Mouse (Mus musculus) kidney, embryonic 14.5 days (tissue): Measurements from ENCODE around the gene Camta2. TPM values are rescaled to one million over a fixed set of nuclear protein-coding genes. Genes with fewer than 3 reads are reported as not detected.

Experiments
- ATAC-seq: fragments of 200-750 bp; cut with Nextera tagmentation; 2 replicates; pipeline ENCODE4 v1.8.0; 2017; ENCODE audit warnings: moderate number of reproducible peaks, mild to moderate bottlenecking, moderate TSS enrichment, moderate library complexity; ENCODE audit not compliant: low FRiP score, low TSS enrichment
- H3K27ac ChIP-seq: fragments of 300-500 bp; sonication (generic); 2 replicates; pipeline ENCODE4 v1.5.1; 2014; ENCODE audit warnings: low read depth, mild to moderate bottlenecking, low read length, moderate library complexity, mixed read lengths
- H3K27me3 ChIP-seq: fragments of 300-500 bp; sonication (generic); 2 replicates; pipeline ENCODE4 v1.6.1; 2014; ENCODE audit warnings: mild to moderate bottlenecking, low read length; ENCODE audit not compliant: control insufficient read depth, insufficient read depth
- H3K36me3 ChIP-seq: fragments of 300-500 bp; sonication (generic); 2 replicates; pipeline ENCODE4 v1.6.1; 2014; ENCODE audit warnings: low read length, mixed read lengths; ENCODE audit not compliant: control insufficient read depth, insufficient read depth
- H3K4me1 ChIP-seq: fragments of 300-500 bp; sonication (generic); 2 replicates; pipeline ENCODE4 v1.6.1; 2014; ENCODE audit warnings: low read length, mixed read lengths; ENCODE audit not compliant: control insufficient read depth, insufficient read depth
- H3K4me2 ChIP-seq: fragments of 300-500 bp; sonication (generic); replicated peaks from 2 replicates; pipeline ENCODE4 v1.6.1; 2014; ENCODE audit warnings: low read depth, mild to moderate bottlenecking, low read length
- H3K4me3 ChIP-seq: fragments of 300-500 bp; sonication (generic); 2 replicates; pipeline ENCODE4 v1.5.1; 2014; ENCODE audit warnings: mild to moderate bottlenecking, low read length
- H3K9ac ChIP-seq: fragments of 300-500 bp; sonication (generic); 2 replicates; pipeline ENCODE4 v1.6.1; 2014; ENCODE audit warnings: low read depth, mild to moderate bottlenecking, low read length, moderate library complexity
- H3K9me3 ChIP-seq: fragments of 300-500 bp; sonication (generic); 2 replicates; pipeline ENCODE4 v1.6.1; 2016; ENCODE audit warnings: low read length; ENCODE audit not compliant: control insufficient read depth
- WGBS: fragments of 180-500 bp; shearing (Covaris S2); extraction: QIAGEN DNeasy Blood & Tissue Kit; methylation state at CpG from one replicate; pipeline ENCODE4 v1.1.7; 2014; 5-methylcytosine and 5-hydroxymethylcytosine counted together
- polyA plus RNA-seq: library from polyadenylated mRNA; unstranded; fragments of >200 nt; fragmentation: Nextera tagmentation; extraction: Ambion mirVana; gene quantifications from 2 replicates; pipeline ENCODE4 v1.2.1, GENCODE M21; 2014

Camta2 gene
- polyA plus RNA-seq, 1 experiment from 2014 or later, result 16.1 TPM

DNA sequence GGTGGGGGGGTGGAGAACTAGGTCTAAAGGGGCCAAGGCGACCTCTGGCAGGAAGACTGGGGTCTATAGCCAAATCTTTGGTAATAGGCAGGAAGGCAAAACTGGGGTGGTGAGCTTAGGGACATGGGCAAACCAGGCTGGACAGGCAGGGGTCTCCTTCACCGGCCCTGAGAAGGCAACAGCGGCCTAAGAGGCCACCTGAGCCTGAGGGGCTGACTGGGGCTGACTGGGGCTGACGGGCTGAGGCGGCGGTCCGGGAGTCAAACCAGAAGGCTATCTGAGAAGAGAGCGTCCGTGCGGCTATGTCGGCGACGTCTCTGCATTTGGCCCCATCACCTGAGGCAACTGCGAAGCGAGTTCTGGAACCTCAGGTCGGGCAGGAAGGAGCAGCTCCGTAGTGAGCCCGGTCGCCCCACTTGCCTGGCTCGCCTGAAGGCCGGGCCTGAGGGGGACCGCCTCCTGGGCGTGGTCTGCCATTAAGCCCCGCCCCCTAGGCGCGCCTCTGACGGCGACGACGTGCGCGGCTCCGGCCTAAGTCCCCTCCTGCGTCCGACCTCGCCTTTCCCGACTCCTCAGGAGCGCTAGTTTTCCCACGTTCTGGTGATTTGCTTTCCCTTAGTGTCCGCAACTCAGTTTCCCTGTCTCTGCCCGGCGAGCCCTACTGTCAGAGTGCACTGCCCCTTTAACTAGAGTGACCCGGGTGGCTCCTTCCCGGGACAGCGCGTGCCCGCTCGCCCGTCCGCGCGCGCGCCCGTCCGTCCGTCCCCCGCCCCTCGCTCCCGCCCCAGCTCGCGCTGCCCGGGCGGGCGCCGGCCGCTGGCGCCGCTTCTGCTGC is 12.0 kb upstream of the Camta2 start, which contains the start of the genes Inca1 and Kif1c:
TSS of gene Inca1 (minus strand) at position 434 of the 835 bp plus-strand sequence.
TSS of gene Kif1c (plus strand) at position 827 of the 835 bp plus-strand sequence.
- Histone ChIP-seq H3K27me3 (no peaks in the 10 kb centered on the region), H3K4me2 (peak within 1 kb of the TSS; percentile 66), H3K9ac (peak within 1 kb of the TSS; percentile 92), H3K4me1 (peaks cover 16% of the 10 kb centered on the region), H3K36me3 (peaks cover 17% of the 10 kb centered on the region; the same call in 1 of the 2 replicates), H3K27ac (peak within 1 kb of the TSS; percentile 95), H3K9me3 (no peaks in the 10 kb centered on the region), H3K4me3 (peak within 1 kb of the TSS; percentile 93)
- ATAC-seq, result peak; percentile 95
- WGBS, result under 1% methylated on average over 64 of the region's 69 CpGs

- no peak overlapping the region for H3K4me3 ChIP-seq
- peaks cover 8% of the 10 kb centered on the region; the same call in 1 of the 2 replicates for H3K36me3 ChIP-seq
- no peak overlapping the region for H3K4me2 ChIP-seq
- no peaks in the 10 kb centered on the region for H3K9me3 ChIP-seq
- H3K9ac ChIP-seq, result no peak overlapping the region
- no peaks in the 10 kb centered on the region for H3K27me3 ChIP-seq
- no peak overlapping the region for H3K27ac ChIP-seq
- peaks cover 16% of the 10 kb centered on the region for H3K4me1 ChIP-seq
- ATAC-seq, result no peak
- WGBS, result 74% methylated on average over 2 of the region's 2 CpGs
Observed at GRCm38 (mm10) chr11:70699051-70699450, 11.1 kb upstream of the Camta2 start.

- no peaks in the 10 kb centered on the region for H3K9me3 ChIP-seq
- H3K4me1 ChIP-seq, result peaks cover 12% of the 10 kb centered on the region
- WGBS, result 76% methylated on average over 3 of the region's 3 CpGs
- no peak overlapping the region for H3K27ac ChIP-seq
- no peak overlapping the region for H3K9ac ChIP-seq
- no peak for ATAC-seq
- no peaks in the 10 kb centered on the region for H3K27me3 ChIP-seq
- no peaks in the 10 kb centered on the region for H3K36me3 ChIP-seq
- H3K4me2 ChIP-seq, result no peak overlapping the region
- no peak overlapping the region for H3K4me3 ChIP-seq
Observed at GRCm38 (mm10) chr11:70697376-70697775, 9.5 kb upstream of the Camta2 start.

DNA sequence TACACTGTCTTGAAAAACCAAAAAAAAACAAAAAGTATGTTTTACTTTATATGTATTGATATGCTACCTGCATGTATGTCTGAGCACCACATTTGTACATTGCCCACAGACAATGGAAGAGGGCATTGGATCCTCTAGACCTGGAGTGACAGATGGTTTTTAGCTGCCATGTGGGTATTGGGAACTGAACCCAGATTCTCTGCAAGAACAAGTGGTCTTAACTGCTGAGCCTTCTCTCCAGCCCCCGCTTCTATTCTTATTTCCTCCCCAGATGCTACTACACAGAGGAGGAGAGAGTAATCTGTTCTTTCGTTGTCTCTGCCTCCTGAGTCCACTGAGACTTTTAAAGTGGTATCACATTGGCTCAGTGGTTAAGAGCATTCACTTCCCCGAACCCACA is 5.6 kb upstream of the Camta2 start:
- no peak for ATAC-seq
- Histone ChIP-seq H3K36me3 (no peaks in the 10 kb centered on the region), H3K4me2 (no peak overlapping the region), H3K4me3 (no peak overlapping the region), H3K27me3 (no peaks in the 10 kb centered on the region), H3K9me3 (no peaks in the 10 kb centered on the region), H3K27ac (no peak overlapping the region), H3K4me1 (peaks cover 4% of the 10 kb centered on the region; the same call in 1 of the 2 replicates), H3K9ac (no peak overlapping the region)
- 81% methylated on average over 3 of the region's 3 CpGs for WGBS

DNA sequence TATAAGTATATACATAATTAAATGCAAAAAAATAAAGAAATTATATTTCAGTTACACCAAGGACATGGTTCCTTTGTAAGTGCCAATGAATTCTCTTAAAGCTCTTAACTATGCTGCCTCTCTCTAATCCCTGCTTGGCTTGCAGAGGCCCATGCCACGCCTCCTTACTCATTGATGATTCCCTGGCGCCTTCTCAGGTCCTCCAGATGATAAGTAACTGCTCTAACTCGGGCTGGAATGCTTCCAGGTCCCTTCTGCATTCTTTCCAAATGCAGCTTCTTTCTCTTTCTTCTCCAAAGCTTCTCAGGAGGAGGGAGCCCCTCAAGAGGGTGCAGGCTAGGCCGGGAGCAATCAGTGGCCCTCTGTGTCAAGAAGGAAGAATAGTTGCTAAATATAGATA is 1.7 kb upstream of the Camta2 start:
- Histone ChIP-seq H3K27ac (no peak overlapping the region), H3K4me2 (no peak overlapping the region), H3K9ac (no peak overlapping the region), H3K9me3 (no peaks in the 10 kb centered on the region), H3K27me3 (no peaks in the 10 kb centered on the region), H3K36me3 (peaks cover 10% of the 10 kb centered on the region), H3K4me1 (peaks cover 7% of the 10 kb centered on the region; the same call in 1 of the 2 replicates), H3K4me3 (no peak overlapping the region)
- 66% methylated on average over 4 of the region's 4 CpGs for WGBS
- ATAC-seq, result no peak

- Histone ChIP-seq H3K9ac (peak overlapping the region; percentile 82), H3K4me3 (peak overlapping the region; percentile 83), H3K27ac (peak overlapping the region; percentile 81), H3K4me2 (peak overlapping the region; percentile 74), H3K27me3 (no peaks in the 10 kb centered on the region), H3K9me3 (no peaks in the 10 kb centered on the region), H3K4me1 (peaks cover 7% of the 10 kb centered on the region; the same call in 1 of the 2 replicates), H3K36me3 (peaks cover 22% of the 10 kb centered on the region)
- 11% methylated on average over 8 of the region's 8 CpGs for WGBS
- ATAC-seq, result no peak
Observed at GRCm38 (mm10) chr11:70688372-70688771, 467 bp upstream of the Camta2 start.

GRCm38 (mm10) chr11:70686901-70687566 is 871 bp downstream of the Camta2 start:
- WGBS, result 2% methylated on average over 16 of the region's 16 CpGs
- peaks cover 31% of the 10 kb centered on the region for H3K36me3 ChIP-seq
- H3K27ac ChIP-seq, result peak overlapping the region; percentile 81
- peak overlapping the region; percentile 74 for H3K4me2 ChIP-seq
- no peaks in the 10 kb centered on the region for H3K27me3 ChIP-seq
- peaks cover 10% of the 10 kb centered on the region for H3K4me1 ChIP-seq
- peak; percentile 79 for ATAC-seq
- H3K9ac ChIP-seq, result peak overlapping the region; percentile 82
- H3K9me3 ChIP-seq, result no peaks in the 10 kb centered on the region
- H3K4me3 ChIP-seq, result peak overlapping the region; percentile 83

GRCm38 (mm10) chr11:70683640-70684039 is 4.3 kb downstream of the Camta2 start:
- Histone ChIP-seq H3K36me3 (peaks cover 52% of the 10 kb centered on the region), H3K27me3 (no peaks in the 10 kb centered on the region), H3K4me1 (peaks cover 9% of the 10 kb centered on the region), H3K9me3 (no peaks in the 10 kb centered on the region), H3K4me2 (no peak overlapping the region), H3K4me3 (no peak overlapping the region), H3K9ac (no peak overlapping the region), H3K27ac (no peak overlapping the region)
- no peak for ATAC-seq
- 89% methylated on average over 5 of the region's 5 CpGs for WGBS
